Mouse (Mus musculus) T-cell, adult 2 months (primary cell): Measurements from ENCODE around the gene Brpf3.

Experiments used
- DNase-seq: peaks from one replicate; pipeline ENCODE4 v3.0.0; 2022; ENCODE audit warnings: low spot score

The Brpf3 gene

DNA sequence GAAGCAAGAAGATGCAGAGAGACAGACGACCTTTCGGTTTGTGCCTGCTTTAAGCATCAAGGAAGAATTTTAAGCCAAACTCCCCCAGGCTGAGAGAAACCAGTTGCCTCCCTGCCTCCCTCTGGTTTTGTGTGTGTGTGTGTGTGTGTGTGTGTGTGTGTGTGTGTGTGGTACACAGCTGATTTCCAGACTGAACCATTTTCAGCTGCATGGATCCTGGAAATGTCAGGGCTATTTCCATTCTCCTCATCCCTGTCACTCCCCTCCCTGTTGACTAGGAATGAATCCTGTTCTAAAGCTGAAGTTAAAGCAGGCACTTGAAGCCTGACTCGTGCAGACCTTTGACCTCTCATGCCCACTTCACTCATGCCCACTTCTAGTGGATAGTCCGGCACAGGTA is 73.3 kb downstream of the Brpf3 start:
- no peak for DNase-seq

DNA sequence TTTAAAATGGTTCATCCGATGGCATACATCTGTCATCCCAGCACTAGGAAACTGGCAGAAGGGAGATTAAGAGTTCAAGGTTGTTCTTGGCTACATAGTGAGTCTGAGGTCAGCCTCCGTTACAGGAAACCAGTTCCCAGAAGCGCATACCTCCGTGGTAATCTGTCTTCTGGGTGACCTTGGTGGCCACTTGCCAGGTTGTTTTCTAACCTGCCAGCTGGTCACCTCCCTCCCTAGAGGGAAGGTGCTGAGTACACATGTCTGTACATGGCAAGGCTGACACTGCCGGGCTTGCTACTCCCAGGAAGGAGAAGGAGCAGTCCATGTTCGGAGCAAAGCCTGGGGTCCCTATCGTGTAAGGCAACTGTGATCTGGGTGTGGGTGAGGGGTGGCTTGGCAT is 73.9 kb downstream of the Brpf3 start:
- DNase-seq, result no peak

DNA sequence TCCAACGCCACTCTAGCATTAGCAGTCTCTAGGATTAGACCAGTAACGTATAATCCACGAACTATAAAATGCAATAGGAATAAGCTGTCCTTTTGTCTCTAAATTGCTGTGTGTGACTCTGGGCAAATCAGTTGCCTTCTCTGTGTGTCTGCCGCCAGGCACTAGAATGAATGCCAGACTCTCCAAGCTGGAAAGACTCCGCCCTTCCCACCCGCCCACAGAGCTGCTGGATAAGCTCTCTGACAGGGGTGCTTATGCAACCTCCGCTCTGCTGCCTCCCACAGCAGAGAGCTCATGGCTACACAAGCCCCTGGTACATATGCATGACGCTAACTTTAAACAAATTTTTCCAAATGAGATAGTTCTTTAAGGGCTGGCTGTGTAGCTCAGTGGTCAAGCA is 74.4 kb downstream of the Brpf3 start:
- no peak for DNase-seq

DNA sequence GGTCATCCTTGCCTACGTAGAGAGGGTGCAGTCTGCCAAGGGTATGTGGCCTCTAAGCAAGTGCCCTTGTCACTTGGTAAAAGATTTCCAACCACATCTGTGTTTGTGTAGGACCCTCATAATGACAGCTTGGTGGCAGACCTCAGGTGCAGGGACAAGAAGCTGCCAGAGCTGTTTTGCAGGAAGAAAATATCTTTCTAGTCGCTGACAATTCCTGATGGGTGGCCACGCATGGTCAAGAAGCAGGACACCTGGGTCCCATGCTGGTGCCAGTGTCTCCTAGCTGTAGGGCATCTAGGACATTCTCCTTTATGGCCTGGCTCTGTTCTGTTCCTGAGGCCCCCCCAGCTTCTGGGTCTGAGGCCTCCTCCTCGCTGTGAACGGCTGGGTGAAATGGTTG is 75.4 kb downstream of the Brpf3 start:
- no peak for DNase-seq

DNA sequence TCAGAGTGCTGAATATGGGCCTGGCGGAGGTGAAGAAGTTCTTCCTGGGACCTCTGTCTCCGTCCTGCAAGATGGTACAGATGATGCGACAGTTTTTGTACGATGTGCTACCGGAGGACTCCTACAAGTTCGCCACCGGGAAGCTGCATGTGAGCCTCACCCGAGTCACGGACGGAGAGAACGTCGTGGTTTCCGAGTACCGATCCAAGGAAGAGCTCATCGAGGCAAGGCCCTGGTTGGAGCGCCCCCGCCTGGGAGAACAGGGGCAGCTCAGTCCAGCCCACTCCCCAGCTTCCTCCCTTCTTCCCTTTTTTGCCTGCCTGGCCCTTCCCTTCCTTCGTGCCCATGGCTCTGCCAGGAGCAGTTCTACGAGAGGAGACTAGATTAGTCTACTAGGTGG is 75.9 kb downstream of the Brpf3 start:
- no peak for DNase-seq

DNA sequence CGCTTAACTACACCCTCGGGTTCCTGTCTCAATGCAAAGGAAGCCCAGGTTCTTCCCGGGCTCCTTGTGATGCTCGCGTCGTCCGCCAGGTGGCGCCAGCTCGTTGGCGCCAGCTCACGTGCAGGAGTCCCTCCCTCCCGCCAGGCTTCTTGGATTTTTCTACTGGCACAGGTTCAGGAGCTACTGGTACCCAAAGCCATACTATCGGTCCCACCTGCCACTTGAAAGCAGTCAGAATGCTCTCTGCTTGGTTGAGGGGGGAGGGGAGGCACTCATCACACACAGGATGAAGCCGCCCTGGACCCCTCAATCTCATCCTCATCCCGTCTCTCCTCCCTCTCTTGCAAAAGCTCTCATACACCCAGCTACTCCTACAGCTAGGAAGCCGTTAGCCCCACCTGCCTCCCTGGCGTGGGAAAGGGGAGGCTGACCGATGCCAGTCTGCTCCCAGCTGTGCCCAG is 79.1 kb downstream of the Brpf3 start:
- DNase-seq, result peak; percentile 64

DNA sequence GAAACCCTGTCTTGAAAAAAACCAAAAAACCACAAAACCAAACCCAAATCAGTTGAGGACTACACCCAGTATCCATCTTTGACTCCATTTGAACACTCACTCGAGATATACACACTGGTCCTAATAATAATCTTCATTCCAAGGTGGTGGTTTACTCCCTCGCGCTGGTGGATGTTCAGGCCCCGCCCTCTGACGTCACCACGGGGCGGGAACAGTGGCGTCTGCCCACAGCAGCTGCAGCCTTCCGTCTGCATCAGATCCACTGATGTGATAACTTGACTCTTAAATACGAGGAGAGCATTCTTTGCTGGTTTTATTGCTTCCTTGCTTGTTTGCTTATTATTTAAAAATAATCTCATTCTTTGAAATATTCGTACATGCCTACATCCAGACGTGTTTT is 81.4 kb downstream of the Brpf3 start:
- peak; percentile 83 for DNase-seq

GRCm38 (mm10) chr17:28882810-28883209 is 81.9 kb downstream of the Brpf3 start:
- DNase-seq, result no peak

GRCm38 (mm10) chr17:28883941-28884516 is 83.1 kb downstream of the Brpf3 start:
- no peak for DNase-seq

- DNase-seq, result no peak
Measured at GRCm38 (mm10) chr17:28885231-28885630, 84.3 kb downstream of the Brpf3 start.

DNA sequence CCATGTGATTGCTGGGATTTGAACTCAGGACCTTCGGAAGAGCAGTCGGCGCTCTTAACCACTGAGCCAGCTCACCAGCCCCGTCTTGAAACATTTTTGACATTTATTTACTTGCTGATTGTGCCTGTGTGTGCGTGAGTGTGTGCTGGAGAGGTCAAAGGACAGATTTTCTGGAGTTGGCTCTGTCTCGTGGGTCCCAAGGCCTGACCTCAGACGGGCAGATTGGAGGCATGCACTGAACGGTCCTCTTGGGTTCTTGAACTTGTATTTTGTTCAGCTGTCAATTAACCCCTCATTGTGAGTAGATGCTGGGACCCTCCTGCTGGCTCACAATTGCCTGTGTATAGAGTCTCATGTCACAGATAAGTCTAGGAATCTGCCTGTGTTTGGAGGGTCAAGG is 85.4 kb downstream of the Brpf3 start:
- DNase-seq, result no peak
